Mouse (Mus musculus) splenic B cell, adult 2 months (primary cell): ENCODE measurements around the gene Gm10184.
"Not testable (repeated sequence)": the region's sequence is repeated elsewhere in the genome, so short reads cannot be mapped to it uniquely, and the experiment has no call there.

ENCODE experiments used
- DNase-seq: peaks from one replicate; pipeline ENCODE4 v3.0.0-alpha.2; 2011; ENCODE audit warnings: low read depth, low spot score
- H3K27me3 ChIP-seq: 2 replicates; pipeline ENCODE4 v1.6.1; 2012; ENCODE audit warnings: mild to moderate bottlenecking, low read length, moderate library complexity, mixed read lengths; ENCODE audit not compliant: control insufficient read depth, poor library complexity, insufficient read depth, severe bottlenecking
- H3K36me3 ChIP-seq: 2 replicates; pipeline ENCODE4 v1.6.1; 2012; ENCODE audit warnings: mild to moderate bottlenecking, low read length, moderate library complexity, mixed read lengths; ENCODE audit not compliant: control insufficient read depth, poor library complexity, insufficient read depth, severe bottlenecking

Gm10184 gene

GRCm38 (mm10) chr17:89910349-89910748 lies at the start of gene Gm10184:
Gm10184 (minus strand) TSS chr17:89910449.
- no peak for DNase-seq
- Histone ChIP-seq H3K36me3 (no peaks in the 10 kb centered on the region), H3K27me3 (no peaks in the 10 kb centered on the region)

- no peak for DNase-seq
- Histone ChIP-seq H3K36me3 (no peaks in the 10 kb centered on the region), H3K27me3 (no peaks in the 10 kb centered on the region)
These were observed 23.7 kb upstream of the Gm10184 start for GRCm38 (mm10) chr17:89933950-89934349.

- H3K36me3 ChIP-seq, result no peaks in the 10 kb centered on the region
- no peaks in the 10 kb centered on the region for H3K27me3 ChIP-seq
- no peak for DNase-seq
These were observed 2.6 kb downstream of the Gm10184 start for GRCm38 (mm10) chr17:89907686-89908085.

GRCm38 (mm10) chr17:89904701-89905100 lies 5.5 kb downstream of the Gm10184 start:
- DNase-seq, H3K36me3 ChIP-seq, H3K27me3 ChIP-seq: not testable (repeated sequence)

- no peak for DNase-seq
- H3K27me3 ChIP-seq, result no peaks in the 10 kb centered on the region
- no peaks in the 10 kb centered on the region for H3K36me3 ChIP-seq
These were observed 7.5 kb downstream of the Gm10184 start for GRCm38 (mm10) chr17:89902767-89903166.

- no peak for DNase-seq
- Histone ChIP-seq H3K36me3 (no peaks in the 10 kb centered on the region), H3K27me3 (no peaks in the 10 kb centered on the region)
These were observed 9.6 kb downstream of the Gm10184 start for GRCm38 (mm10) chr17:89900610-89901009.

GRCm38 (mm10) chr17:89899813-89900212 lies 10.4 kb downstream of the Gm10184 start:
- Histone ChIP-seq H3K27me3 (no peaks in the 10 kb centered on the region), H3K36me3 (no peaks in the 10 kb centered on the region)
- no peak for DNase-seq

GRCm38 (mm10) chr17:89864996-89865395 lies 45.3 kb downstream of the Gm10184 start:
- DNase-seq, result no peak
- H3K27me3 ChIP-seq, result no peaks in the 10 kb centered on the region

More at GRCm38 (mm10) chr17:89864996-89865395, 45.3 kb downstream of the Gm10184 start:
- no peaks in the 10 kb centered on the region for H3K36me3 ChIP-seq
